Mouse (Mus musculus): ENCODE results near the gene Rpl36a.

GRCm38 (mm10) chrX:134582270-134582669 is 3.2 kb upstream of the Rpl36a start:
- TF ChIP-seq GATA1 (IDR thresholded peaks at IDR 0.05; ENCODE audit: borderline replicate concordance, low read length): no peak
- no peak for TF ChIP-seq FLI1 (IDR thresholded peaks at IDR 0.05; ENCODE audit: low read length)

Data from megakaryocyte, embryonic 14.5 days (primary cell).